Mouse (Mus musculus) T-cell, adult 2 months (primary cell): ENCODE data around the gene Eme2.

Experiments
- DNase-seq: peaks from one replicate; pipeline ENCODE4 v3.0.0; 2022; ENCODE audit warnings: low spot score

The Eme2 gene

DNA sequence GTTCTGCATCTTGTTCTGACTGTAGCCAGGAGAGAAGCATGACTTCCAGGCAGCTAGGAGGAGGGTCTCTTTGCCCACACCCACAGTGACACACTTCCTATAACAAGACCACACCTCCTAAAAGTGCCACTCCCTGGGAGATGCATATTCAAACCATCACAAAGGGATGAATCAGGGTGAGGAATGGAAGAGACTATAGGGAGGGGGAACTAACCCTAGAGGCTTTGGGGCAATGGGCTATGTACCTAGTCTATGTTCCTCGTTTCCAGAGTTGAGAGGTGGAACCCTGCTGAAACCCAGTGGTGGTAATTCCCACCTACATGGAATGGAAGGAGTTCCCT lies 20.5 kb downstream of the Eme2 start:
- DNase-seq, result no peak

DNA sequence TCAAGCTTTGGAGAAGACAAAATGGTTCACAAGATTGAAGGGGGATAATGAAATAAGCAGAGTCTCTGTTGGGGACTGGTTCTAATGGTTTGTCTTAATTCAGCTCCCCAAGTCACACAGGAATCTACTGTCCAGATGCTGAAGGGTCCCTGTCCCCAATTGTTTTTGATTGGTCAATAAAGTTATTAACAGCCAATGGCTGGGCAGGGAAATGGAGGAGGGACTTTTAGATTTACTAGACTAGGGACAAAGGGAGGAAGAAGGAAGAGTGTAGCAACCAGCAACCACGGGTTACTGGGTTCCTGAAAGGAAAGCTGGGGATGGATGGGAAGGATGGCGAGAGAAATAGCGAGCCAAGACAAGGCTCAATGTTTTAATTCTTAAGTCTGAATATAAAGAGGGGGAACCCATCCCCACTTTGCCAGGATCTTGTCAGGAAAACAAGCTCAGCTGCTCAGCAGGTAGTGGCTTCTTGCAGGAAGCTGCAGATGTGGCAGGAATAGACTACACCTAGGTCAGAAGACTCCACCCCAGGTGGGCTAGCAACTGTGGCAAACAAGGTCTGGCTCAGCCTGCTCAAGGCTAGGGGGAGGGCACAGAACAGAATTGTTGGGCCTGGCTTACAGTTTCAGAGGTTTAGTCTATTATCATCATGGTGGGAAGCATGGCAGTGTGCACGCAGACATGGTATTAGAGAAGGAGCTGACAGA lies 21.0 kb downstream of the Eme2 start:
- DNase-seq, result no peak

DNA sequence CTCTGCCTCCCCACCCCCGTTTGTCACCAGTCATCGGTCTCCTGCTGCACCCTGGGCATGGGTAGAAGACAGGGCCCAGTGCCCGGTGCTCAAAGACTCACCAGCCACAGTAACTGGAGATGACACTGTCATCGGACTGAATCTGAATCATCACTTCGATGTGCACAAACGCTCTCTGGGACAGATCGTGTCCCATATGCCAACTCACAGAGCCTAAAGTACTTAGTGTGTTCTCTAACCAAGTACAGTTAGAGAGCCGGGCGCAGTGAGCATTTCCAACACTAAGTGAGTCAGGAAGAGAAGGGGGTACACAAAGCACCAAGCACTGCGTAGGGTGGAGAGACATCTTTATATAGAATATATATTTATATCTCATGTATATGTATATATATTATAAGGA lies 27.0 kb downstream of the Eme2 start:
- DNase-seq, result no peak

DNA sequence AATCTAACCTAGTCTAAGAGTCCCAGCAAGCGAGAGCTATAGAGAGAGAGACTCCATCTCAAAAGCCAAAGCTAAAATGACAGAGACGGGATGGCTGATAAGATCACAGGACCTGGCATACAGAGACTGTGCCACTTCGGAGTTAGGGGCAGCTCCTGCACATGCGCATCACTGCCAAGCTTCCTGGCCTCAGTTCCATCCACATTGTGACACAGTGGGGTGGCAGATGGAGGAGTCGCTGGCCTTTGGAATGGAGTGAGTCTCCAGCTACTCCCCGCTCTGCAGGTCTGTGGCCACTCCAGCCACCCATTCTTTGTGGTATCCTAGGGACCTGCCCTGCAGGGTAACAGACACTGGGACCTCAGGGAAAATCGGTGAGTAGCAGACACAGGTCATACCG lies 29.1 kb downstream of the Eme2 start, which contains the start of gene Igfals:
TSS of gene Igfals (plus strand) at position 222 of the 400 bp plus-strand sequence.
- DNase-seq, result no peak

DNA sequence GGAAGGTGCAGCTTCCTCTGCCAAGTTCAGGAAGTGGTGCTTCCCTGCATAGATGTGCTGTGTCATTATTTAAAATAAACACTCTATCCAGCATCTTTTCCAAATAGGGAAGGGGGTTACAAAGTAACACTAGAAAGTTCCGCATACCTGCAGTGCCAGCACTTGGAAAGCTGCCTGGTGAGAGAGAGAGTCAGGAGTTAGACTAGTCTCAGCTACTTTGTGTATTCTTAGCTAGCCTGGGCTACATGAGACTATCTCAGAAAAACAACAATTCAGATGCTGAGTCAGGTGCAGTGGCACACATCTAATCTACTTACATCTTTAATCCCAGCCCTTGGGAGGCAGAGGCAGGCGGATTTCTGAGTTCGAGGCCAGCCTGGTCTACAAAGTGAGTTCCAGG lies 33.1 kb downstream of the Eme2 start:
- DNase-seq, result no peak

DNA sequence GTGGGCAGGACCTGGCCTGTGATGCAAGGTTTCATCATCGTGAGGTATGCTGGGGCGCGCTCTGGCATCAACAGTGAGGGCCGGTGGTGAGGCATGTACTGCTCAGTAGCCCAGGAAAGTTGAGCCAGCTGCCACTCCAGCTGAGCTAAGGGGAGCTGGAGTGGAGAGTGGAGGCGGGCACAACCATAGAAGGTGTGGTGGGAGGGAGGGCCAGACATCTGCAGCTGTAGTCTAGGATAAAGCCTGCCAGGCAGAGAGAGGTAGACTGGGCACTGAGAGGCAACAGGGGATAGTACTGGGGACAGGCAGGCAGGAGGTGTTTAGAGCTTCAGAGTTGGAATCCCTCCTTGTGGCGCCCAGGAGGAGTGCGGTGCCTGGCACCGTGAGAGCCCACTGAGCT lies 34.8 kb downstream of the Eme2 start:
- DNase-seq, result no peak

DNA sequence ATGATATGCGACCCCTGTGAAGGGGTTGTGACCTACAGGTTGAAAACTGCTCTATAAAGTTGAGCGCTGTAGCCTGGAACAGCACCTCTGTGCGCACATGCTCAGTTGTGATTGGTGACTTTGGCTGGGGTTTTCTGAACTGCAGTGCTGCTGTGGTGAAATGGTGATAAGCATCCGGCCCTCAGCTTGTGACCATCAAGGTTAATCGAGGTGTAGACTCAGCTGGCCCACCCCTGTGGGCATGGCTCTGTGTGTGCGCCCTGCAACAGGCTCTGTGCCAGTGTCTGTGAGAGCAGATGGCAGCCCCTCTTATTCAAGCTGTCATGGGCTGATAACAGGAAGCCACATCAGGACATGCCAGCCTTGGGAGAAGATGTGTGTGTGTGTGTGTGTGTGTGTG lies 35.9 kb downstream of the Eme2 start:
- DNase-seq, result no peak

DNA sequence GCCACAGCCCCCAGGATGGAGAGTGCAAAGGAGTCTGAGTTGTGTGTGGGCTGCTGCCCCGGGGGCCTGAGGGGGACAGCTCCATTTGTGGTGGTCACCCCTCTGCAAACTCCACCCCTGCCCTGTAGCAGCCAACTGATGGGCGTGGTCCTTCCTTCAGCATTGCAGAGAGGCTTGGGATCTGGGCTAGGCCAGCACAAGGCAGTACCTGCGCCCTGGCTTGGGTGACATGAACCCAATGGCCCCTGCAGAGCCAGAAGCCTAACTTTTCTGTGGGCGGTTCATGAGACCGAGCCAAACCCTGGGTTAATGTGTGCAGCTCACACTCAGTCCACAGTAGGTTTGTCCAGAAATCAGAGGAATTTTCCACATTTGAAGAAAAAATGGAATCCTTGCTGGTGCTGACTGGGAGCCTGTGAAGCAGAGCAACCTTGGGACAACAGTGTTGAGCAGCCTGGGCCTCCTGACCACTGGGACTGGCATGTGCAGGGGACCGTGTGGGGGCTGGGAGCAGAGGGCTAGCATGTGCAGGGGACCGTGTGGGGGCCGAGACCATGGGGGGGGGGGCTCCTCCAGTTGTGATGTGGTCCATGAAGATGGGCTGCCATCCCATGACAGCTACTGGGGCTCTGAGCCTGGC lies 36.9 kb downstream of the Eme2 start:
- DNase-seq, result no peak

DNA sequence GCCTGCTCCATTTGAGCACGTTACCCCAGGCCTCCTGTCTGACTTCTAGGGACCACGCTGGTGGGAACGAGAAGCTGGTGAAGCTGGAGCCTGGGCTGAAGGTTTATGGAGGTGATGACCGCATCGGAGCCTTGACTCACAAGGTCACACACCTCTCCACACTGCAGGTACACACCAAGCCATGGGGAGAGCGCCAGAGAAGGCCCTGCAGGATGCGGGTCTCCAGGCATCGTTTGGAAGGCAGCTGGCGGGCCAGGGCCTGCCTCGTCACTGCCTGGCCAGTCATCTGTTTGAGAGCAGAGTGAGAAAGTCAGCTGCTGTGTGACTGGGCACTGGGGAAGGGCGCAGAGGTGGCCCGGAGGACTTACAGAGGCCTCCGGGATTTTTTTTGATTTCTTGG lies 38.3 kb downstream of the Eme2 start:
- DNase-seq, result no peak

DNA sequence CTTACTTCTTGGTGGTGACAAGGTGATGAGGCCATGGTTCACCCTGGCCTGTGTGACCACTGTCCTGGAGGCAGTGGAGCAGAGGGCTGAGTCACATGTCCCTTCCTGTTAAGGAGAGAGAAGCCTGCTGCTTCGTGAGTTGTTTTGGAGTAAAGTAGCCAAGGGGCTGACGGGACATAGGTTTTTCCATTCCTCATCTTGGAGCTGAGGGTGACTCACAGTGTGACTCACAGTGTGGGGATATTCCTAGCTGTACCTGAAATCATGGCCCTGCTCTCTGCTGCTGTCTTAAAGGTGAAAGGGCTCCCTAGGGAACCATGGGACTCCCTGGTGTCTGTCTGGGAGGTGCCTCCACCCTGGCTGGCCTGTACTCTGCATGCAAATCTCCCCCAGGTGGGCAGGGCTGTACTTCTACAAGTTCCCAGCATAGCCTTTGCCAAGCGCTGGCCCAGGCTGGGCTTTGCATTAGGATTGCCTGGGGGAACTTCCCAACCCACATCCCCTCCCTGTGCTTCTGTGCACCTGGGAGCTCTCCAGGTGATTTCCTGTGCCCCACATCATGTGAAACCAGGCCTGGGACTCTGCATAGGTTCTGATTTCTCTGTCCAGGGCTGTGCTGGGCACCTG lies 38.9 kb downstream of the Eme2 start:
- no peak for DNase-seq

DNA sequence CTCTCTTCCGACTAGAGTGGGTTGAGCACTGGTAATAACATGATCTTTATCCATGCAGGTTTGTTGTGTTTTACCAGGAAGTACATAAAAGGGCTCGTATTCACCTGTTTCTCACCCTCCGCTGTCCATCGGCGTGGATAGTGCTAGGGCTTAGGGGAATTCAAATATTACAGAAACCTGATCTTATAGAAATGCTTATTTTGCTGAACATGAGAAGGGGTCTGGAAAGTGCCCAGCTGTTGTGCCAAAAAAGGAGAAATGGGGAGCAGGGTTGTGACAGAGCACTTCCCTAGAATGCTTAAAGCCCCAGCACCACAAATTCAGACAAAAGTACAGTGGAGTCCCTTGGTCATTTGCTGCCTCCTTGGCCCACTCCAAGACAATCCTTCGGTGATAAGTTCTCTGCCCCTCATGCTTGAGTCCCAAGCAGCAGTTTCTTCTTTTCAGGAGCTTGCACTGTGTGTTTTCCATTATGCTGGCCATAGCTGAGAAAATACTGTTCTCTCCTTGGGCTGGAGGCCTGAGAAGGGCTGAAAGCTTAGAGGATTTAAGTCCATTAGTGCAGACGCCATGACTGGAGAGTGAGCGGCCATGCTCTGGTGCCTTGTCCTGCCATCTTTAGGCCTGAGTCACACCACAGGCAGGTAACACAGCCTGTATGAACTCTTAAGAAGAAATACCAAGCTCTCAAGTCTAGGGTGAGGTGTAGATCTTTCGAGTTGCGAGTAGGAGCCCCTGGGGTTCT lies 43.3 kb downstream of the Eme2 start:
- DNase-seq, result no peak

DNA sequence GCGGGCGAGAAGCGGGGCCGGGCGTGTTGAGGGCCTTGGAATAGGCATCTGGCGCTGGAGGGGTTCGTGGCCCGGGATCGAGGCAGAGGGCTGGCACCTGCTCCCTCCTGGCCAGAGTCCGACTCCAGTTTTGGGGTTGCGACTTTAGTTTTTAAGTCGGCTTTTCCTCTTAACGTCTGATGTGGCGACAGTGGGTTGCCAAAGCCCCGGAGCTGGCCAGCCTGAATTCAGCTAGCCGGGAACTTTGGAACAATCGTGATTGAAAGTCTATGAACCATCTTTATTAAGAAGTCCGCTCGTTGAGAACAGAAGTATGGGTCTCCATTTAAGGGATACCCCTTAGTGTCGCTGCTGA lies 44.1 kb downstream of the Eme2 start:
- DNase-seq, result no peak

DNA sequence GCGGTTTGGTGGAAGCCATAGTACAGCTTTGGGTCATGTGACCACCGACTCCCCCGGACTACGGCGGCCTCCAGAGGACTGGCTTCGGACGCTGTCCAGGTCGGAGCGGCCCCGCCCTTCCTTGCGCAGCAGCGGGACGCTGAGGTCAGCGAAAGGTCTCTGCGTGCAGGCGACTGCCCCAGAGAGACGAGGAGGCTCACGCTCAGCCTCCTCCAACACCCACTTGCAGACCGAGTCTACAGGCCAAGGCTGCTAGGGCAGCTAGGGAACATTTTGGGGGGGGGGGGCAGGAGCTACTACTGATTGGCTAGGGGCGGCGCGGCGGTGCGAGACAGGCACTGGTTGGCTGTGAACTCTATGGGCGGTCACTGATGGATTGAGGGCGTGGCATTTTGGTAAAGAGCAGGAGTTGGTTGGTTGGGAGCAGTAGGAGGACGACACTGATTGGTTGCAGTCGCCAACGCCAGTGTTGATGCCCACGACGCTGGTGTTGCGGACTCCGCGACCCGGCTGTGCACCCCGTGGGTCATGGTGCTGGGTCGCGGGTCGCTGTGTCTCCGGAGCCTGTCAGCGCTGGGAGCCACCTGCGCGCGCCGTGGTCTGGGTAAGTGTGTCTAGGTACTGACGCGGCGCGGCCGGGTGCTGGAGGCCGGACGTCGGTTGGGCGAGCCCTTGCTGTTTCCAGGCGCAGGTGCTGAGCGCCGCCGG lies 44.7 kb downstream of the Eme2 start, which contains the start of gene Fahd1:
TSS of gene Fahd1 (minus strand) at position 300 of the 708 bp plus-strand sequence.
- DNase-seq, result peak; percentile 95

DNA sequence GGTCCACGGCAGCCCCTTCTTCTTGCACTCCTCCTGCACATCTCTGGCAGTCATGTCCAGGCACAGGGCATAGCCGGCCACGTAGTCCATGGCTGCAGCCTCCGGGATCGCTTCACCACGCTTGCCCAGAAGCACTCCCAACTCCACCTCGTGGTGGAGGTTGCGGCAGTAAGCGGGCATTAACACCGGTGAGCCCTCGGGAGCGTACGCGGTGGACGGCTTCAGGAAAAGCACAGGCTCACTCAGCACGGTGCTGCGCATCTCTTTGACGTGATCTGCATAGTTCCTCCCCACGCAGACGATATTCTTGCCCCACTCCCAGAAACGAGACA lies 45.2 kb downstream of the Eme2 start:
- no peak for DNase-seq

DNA sequence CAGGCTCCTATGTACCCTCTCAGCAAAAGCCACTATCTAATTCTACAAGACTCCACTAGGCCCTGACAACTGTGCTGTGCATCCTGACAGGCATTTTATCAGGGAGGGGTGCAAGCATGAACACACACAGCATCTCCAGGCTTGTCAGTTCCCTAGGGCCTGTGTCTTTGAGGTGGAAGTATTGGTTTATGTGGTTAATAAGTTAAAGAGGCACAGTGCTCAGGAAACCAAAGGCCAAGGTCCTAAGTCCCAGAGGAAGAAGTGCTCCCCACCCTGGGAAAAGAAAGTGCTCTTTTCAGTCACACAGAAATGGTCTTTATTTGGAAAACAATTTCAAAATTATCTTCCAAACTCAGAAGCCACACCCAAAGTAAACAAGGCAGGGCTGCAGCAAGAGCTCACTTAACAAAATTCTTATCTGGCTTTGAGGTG lies 46.3 kb downstream of the Eme2 start:
- no peak for DNase-seq

DNA sequence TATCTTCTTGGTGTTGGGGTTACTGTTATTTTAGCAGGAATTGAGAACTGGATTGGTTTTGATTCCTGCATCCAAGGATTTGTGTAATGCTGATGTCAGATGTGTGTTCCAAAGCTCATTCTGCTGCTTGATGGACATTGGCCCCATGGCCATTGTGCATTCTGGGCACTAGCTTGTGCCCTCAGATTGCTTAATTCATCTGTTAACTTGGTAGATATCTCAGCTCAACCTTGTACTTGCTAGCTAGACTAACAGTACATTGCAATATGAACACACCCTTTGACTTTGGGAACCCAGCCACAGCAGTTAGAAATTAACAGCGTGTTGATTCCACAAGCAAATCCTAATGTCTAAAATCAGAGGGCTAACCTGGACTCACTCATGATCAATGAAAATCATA lies 47.5 kb downstream of the Eme2 start:
- DNase-seq, result no peak

DNA sequence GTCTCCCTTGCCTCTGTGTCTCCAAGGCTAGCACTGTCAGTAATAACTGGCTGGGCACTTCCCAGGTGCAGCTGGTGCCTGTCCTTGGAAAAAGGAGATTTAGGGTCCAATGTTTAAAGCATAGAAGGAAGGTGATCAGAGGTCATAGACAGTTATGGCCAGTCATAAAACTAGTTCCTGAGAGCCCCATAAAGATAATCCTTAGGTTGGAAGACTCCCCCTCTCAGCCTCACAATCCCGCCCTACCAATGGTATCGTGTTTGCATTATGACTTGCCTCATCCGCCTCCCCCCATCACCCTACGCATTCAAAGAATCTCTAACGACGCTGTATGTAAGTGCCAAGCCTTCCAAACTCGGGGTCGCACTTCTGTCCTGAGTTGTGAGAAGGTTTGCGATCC lies 50.4 kb downstream of the Eme2 start:
- no peak for DNase-seq

DNA sequence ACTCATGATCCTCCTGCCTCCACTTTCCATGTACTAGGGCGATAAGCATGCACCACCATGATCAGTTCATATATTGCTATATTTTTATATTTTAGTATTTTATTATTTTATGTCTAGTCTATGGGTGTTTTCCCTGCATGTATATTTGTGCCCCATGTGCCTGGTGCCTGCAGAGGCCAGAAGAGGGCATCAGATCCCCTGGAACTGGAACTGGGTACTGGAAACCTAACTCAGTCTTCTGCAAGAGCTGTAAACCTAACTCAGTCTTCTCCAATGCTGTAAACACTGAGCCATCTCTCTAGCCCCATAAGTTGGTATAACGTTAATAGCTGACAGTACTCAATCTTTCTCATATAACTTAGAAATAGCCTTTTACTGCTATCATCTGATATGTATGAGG lies 52.3 kb downstream of the Eme2 start:
- no peak for DNase-seq

DNA sequence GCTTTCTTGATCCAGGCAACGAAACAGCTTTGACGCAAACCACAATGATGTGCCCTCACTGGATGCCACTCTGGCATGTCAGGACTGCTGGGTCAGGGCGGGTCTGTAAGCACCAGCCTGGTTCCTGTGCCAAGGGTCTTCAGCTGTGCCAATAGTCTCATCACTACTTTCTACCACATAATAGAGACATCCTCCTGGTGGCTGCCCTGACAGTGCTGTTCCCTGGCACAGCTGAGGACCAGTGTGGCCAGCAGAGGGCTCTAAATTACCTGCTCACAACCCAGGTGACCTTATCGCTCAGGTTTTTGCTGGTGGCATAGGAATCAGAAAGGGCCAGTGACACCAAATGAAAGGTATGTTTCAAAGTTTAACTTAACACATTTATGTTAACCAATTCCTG lies 53.8 kb downstream of the Eme2 start:
- peak; percentile 48 for DNase-seq

DNA sequence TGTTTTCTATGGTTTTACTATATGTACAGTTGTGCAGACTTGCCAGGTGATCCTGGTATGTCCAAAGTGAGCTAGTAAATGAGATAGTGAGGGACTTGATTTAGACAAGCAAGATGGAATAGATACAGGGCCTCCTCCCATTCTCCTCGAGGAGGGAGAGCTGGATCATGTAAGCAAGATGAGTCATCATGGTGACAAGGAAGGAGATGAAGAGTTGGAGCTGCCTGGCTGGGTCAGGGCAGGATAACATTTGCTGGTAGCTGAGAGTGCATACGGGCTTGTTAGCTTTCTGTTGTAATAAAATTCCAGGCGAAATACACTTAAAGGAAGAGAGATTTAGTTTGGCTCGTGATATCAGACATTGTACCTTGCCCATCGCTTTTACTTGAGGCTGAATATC lies 54.5 kb downstream of the Eme2 start:
- DNase-seq, result no peak

DNA sequence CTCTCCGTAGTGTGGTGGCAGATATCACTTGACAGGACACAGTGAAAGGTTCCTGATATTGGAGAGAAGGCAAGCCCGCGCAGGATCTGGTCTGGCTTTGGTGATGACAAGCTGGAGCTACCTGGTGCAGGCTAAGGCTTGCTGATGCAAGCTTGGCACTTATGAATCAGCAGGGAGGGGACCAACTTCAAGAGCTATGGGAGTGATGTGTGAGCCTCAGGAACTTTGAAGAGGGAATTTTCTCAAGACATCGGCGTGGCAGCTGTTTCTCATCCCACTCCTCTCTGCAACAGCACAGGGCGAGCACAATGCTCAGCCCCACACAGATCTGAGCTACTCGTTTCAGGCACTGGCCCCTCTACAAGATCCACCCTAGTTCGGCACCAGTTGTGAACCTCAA lies 55.0 kb downstream of the Eme2 start, which contains the start of gene Hagh:
TSS of gene Hagh (plus strand) at position 302 of the 400 bp plus-strand sequence.
- no peak for DNase-seq
